Mouse (Mus musculus) NIH3T3 (cell line): ENCODE data around the gene Krtap1-3.

Source experiments
- DNase-seq: peaks from one replicate; pipeline ENCODE4 v3.0.0-alpha.2; 2012; ENCODE audit warnings: low read depth

Gene Krtap1-3

GRCm38 (mm10) chr11:99557976-99558745 lies 33.0 kb downstream of the Krtap1-3 start:
- DNase-seq: no peak

GRCm38 (mm10) chr11:99556753-99557152 lies 34.4 kb downstream of the Krtap1-3 start, which contains the start of gene Krtap3-2:
TSS of gene Krtap3-2 (minus strand) at chr11:99556853.
- DNase-seq: no peak

DNA sequence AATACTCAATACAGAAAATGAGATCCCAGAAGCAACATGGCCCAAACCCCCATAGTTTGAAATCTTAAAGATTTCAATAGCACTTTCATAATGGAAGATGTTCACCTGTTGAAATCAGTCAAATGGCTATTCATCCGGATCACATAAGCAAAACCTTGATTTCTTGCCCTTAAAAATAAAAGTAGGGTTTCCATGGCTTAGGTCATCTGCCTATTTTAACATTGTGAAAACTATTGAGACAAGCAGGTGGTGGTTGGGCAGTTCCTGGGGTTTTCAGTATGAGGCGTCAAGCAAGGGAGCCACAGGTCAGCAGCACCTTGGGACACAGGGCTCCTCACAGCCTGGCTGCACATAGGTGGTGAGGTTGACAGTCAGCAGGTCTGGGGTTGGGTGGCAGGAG lies 34.9 kb downstream of the Krtap1-3 start:
- no peak for DNase-seq

DNA sequence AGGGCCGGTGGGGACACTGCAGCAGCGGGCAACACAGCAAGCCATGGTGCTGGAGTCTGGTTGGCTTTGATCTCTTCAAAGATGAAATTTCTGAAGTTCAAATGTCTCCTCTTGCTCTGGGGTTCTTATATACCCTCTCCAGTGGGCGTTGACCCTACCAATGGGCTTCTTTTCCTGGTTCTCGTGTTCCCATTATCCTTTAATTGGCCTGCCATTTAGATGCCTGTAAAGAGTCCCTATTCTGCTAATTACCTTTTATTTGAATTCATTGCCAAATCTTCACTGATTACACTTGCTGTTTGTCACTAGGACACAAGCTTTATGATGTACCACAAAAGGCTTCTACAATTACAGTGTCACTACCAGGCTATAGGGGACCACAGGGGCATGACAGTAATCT lies 40.4 kb downstream of the Krtap1-3 start, which contains the start of gene Krtap3-3:
Krtap3-3 (minus strand) TSS at position 101 of the 400 bp plus-strand sequence.
- DNase-seq: no peak

- DNase-seq: no peak
Measured at GRCm38 (mm10) chr11:99547892-99548291, 43.2 kb downstream of the Krtap1-3 start.
